Mouse (Mus musculus) right cerebral cortex, postnatal 36 days (tissue): ENCODE data around the gene P4htm.

Source experiments
- DNase-seq, 2 experiments: peaks; one replicate each; pipeline ENCODE4 v3.0.0; 2022; ENCODE audit warnings: low spot score in 2 of 2, mixed read lengths in 1 of 2

The P4htm gene

DNA sequence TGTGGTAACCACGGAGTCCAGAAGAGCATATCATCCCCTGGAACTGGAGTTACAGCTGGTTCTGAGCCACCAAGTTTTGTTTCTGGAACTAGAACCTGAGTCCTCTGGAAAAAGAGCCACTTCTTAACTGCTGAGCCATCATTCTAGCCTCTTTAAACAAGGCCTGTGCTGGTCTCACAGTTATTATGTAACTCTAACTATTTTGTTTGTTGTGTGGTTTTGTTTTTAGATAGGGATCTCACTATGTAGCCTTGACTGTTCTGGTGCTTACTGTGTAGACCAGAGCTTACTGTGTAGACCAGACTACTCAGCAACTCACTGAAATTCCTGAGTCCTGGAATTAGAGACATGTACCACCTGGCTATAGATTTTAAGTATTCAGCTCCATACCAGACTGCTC is 50.6 kb downstream of the P4htm start:
- DNase-seq: no peak

GRCm38 (mm10) chr9:108545986-108546385 is 51.5 kb downstream of the P4htm start:
- no peak for DNase-seq

GRCm38 (mm10) chr9:108540846-108541245 is 56.6 kb downstream of the P4htm start:
- no peak for DNase-seq

DNA sequence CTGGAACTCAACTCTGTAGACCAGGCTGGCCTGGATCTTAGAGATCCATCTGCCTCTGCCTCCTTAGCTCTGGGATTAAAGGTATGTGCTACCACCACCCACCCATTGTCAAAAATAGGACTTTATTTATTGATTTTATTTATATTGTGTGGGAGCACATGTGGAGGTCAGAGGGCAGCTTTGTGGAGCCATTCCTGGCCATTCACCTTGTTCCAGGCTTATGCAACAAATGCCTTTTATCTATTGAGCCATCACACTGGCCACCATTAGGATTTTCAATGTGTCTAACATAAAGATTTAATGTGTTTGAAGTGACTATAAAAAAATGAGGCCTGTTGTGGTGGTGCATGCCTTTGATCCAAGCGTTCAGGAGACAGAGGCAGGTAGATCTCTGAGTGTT is 66.0 kb downstream of the P4htm start:
- DNase-seq: no peak

- DNase-seq: no peak
Measured at GRCm38 (mm10) chr9:108530954-108531353, 66.5 kb downstream of the P4htm start.
